Mouse (Mus musculus): ENCODE data around the gene Irf6. TPM values are rescaled to one million over a fixed set of nuclear protein-coding genes. Genes with fewer than 3 reads are reported as not detected.

Gene Irf6
- total RNA-seq, 1 experiment from 2014 or later: 2.9 TPM

DNA sequence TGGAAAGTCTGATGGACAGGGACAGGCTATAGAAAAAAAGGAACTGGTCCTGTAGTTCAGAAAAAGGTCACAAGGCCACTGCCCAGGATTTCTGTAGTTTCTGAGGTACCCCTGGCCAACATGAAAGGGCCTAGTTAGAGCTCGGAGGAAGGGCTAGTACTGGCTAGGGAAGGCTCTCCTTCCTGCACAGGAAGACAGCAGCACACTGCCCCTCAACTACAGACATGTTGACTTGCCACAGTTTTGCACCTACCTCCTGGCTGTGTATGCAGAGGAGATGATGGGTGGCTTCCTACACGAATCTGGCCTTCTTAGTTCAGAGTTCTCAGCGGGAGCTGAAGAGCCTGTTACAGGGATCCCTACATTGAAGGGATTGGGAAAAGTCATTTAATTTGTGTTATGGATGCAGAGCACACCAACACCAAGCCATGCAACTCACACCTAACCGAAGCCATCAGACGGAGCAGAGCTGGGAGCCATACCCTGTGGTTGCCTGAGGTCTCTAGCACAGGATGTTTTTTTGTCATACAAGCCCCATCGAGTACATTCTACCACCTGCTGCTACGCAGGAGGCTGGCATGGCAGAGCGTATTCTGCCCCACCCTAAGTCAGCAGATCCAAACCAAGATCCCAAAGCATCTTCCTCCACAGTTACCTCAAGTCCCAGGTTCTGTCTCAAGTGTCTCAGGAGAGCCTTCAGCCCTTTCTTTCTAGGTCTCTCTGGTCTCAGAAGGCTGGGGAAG, 47.9 kb downstream of the Irf6 start:
- no peak for DNase-seq

DNA sequence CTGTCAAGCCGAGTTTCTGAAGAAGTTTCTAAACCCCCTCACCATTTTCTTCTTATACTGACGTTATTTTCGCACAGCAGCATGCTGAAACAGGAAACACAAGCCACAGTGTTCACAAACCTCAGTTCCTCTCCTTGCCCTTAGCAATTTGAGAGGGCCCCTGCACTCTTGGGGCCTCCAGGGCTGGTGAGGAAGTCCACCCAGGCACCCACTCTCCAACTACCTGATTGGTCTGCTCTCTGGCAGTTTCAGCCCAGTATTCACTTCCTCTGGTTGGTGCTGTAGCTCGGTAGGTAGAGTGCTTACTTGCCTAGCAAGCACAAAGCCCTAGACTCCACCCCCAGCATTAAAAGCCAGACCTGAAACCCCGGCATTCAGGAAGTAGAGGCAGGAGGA, 48.5 kb downstream of the Irf6 start, which contains the start of gene Traf3ip3:
Gene Traf3ip3, minus strand, starts transcription at position 321 of the 396 bp plus-strand sequence.
- peak; percentile 32 for DNase-seq

GRCm38 (mm10) chr1:193203821-193204220, 50.9 kb downstream of the Irf6 start:
- DNase-seq: no peak

- DNase-seq: no peak
These were observed 52.5 kb downstream of the Irf6 start for GRCm38 (mm10) chr1:193205431-193205830.

GRCm38 (mm10) chr1:193207503-193207902, 54.6 kb downstream of the Irf6 start, which contains the start of gene Lamb3:
Lamb3 (plus strand) TSS chr1:193207699.
- no peak for DNase-seq

DNA sequence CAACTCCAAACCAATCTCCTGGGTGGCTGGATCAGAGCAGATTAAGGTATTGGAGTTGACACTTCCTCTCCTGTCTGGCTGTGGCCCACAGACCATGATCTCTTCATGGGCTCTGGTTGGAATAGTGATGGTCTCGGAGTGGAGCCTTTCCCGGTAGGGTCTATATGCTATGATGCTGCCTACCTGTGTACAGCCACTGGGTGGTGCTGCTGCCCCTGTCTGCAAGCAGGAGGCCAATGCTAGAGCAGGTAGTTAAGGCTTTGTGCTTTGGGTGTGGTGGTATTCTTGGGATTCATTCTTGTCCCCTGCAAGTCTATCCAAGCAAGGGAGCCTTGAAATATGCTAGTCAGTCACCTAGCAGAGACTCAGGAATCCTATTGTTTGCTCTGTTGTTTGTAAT, 55.3 kb downstream of the Irf6 start:
- DNase-seq: peak; percentile 63

DNA sequence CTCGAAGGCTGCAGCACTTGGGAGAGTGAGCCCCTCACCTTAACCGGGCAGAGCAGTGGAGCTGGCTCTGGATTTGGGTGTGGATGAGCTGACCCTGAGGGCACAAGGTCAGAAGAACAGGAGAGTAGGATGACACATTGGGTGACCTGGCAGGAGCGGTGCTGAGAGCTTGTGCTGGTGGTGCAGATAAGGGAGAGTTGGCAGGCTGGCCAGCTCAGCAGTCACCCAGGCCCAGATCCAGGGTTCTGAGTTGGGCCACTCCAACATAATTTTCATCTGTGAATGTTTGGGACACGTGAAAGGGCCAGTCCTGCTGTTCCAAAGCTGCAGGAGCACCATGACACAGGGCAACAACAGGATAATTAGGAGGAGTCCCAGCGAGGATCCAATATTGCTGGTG, 58.5 kb downstream of the Irf6 start:
- DNase-seq: no peak

- DNase-seq: no peak
These were observed 61.1 kb downstream of the Irf6 start for GRCm38 (mm10) chr1:193214053-193214452.

GRCm38 (mm10) chr1:193216000-193216399, 63.1 kb downstream of the Irf6 start:
- no peak for DNase-seq

GRCm38 (mm10) chr1:193220408-193220807, 67.5 kb downstream of the Irf6 start:
- no peak for DNase-seq

Other genes starting within 250 kb of the Irf6 start
- 6.6 and 6.8 TPM in 2 replicates for gene Syt14, start 117.3 kb upstream of the Irf6 start, total RNA-seq (2021)
- 18.9 and 19.5 TPM in 2 replicates for gene Diexf, start 22.8 kb upstream of the Irf6 start, total RNA-seq (2021)
- 2.8 and 5.4 TPM in 2 replicates for gene A130010J15Rik, start 14.9 kb downstream of the Irf6 start, total RNA-seq (2021)
- 5.0 and 22.9 TPM in 2 replicates for gene Traf3ip3, start 48.6 kb downstream of the Irf6 start, total RNA-seq (2021)
- gene Lamb3, start 54.6 kb downstream of the Irf6 start, total RNA-seq (2021): 1.0 and 2.3 TPM in 2 replicates
- 26.4 and 82.7 TPM in 2 replicates for gene Hsd11b1, start 111.0 kb downstream of the Irf6 start, total RNA-seq (2021)
- 163 and 182 TPM in 2 replicates for gene G0s2, start 120.1 kb downstream of the Irf6 start, total RNA-seq (2021)
- 0.56 and 0.60 TPM in 2 replicates for gene Camk1g, start 217.2 kb downstream of the Irf6 start, total RNA-seq (2021)